Mouse (Mus musculus) CH12F3 (cell line): ENCODE measurements around the gene Gpn2.

Experiments
- in situ Hi-C: fragments of 300-500 bp; cut with MboI; formaldehyde crosslinking; loops from 2 replicates; pipeline ENCODE4 v1.14.3; 2020; ENCODE audit warnings: low sequenced_read_pairs

Gpn2 gene

GRCm38 (mm10) chr4:133622161-133622695, 38.1 kb downstream of the Gpn2 start:
- in situ Hi-C loops: no loop called here

- in situ Hi-C loops: no loop called here
Observed at GRCm38 (mm10) chr4:133624830-133625229, 40.7 kb downstream of the Gpn2 start.

- in situ Hi-C loops: no loop called here
Observed at GRCm38 (mm10) chr4:133625621-133626071, 41.5 kb downstream of the Gpn2 start.

GRCm38 (mm10) chr4:133626221-133626620, 42.1 kb downstream of the Gpn2 start:
- in situ Hi-C loops: no loop called here

DNA sequence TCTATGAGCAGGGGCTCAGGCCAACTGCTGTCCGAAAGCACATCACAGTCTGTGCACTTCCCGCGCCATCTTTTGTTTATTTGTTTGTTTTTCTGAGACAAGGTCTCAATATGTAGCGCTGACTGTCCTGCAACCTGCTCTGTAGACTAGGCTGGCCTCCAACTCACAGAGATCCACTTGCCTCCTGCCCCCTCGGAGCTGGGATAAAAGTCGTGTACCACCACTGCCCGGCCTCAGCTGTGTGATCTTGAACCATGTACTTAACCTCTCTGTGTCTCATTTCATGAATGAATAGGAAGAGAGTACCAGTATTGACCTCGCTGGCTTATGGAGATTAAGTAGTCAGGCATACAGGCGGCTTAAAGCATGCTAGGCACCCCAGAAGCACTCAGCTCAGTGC, 42.5 kb downstream of the Gpn2 start:
- in situ Hi-C loops: no loop called here

- in situ Hi-C loops: no loop called here
Observed at GRCm38 (mm10) chr4:133627039-133627438, 42.9 kb downstream of the Gpn2 start.

- in situ Hi-C loops: no loop called here
Observed at GRCm38 (mm10) chr4:133628517-133628916, 44.4 kb downstream of the Gpn2 start.

DNA sequence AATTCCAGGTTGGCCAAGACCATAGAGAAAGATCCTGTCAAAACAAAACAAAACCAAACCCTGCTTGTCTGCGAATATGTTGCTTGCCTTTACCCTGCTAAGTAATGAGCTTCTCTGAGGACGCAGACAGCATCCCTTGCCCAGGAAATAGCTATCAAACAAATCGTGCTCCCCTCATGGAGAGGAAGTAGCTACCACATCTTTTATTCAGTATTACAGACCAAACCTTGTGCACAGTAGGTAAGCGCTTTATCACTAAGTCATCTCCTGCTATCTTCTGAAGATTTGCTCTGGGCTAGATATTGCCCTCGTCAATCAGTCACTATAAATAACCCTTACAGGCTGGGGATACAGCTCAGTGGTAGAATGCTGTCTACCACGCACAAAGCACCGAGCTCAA, 45.0 kb downstream of the Gpn2 start:
- in situ Hi-C loops: no loop called here

GRCm38 (mm10) chr4:133630326-133630920, 46.3 kb downstream of the Gpn2 start:
- in situ Hi-C loops: no loop called here

GRCm38 (mm10) chr4:133631071-133631768, 47.1 kb downstream of the Gpn2 start:
- in situ Hi-C loops: no loop called here

DNA sequence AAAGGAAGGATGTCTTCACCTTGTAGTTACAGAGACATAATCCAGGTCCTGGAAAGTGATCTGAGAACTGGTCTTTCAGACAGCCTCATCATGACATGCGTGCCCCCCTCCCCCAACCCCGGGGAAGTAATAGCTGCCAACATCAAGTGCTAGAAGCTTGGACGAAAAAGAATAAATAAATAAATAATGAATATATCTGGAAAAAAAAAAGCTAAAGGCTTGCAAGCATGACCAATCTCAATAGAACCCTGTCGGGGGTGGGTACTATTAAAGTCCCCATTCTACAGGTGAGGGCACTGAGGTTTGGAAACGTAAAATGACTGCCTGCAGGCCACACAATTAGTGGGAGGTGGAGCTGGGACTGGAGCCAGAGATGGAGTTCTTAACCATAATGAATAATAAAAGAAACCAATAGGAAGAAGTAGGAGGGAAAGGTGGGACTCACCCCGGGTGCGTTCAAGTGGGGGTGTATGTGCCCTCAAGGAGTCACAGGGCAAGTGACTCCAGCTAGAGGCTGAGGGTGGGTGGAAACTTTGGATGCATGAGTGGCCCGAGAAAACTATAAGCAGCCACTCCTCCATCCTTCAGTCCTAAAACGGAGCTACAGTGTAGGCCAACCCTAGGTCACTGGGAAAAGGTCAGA, 47.7 kb downstream of the Gpn2 start:
- in situ Hi-C loops: no loop called here

- in situ Hi-C loops: no loop called here
Observed at GRCm38 (mm10) chr4:133632483-133633327, 48.5 kb downstream of the Gpn2 start.

GRCm38 (mm10) chr4:133633332-133634042, 49.3 kb downstream of the Gpn2 start:
- in situ Hi-C loops: no loop called here

DNA sequence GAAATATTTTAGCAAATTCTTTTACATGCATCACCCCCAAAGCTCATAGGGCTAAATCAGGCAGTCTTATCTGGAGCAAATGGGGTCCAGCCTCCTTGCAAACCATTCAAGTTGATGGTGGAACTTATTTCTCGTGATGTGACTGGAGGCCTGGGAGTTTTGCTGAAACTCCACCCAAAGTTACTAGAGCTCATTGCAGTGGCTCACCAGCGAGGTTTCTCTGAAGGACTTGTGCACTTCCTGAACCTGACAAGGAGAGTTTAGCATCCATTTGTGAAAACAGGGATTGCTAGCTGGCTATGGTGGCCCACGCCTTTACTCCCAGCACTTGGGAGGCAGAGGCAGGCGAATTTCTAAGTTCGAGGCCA, 49.9 kb downstream of the Gpn2 start:
- in situ Hi-C loops: no loop called here
